Mouse (Mus musculus) limb, embryonic 10.5 days (tissue): ENCODE results near the gene Vmn1r111. TPM values are rescaled to one million over a fixed set of nuclear protein-coding genes. Genes with fewer than 3 reads are reported as not detected.
"Not testable (repeated sequence)": the region's sequence is repeated elsewhere in the genome, so short reads cannot be mapped to it uniquely, and the experiment has no call there.

Source experiments
- DNase-seq: peaks from one replicate; pipeline ENCODE4 v3.0.0-alpha.2; 2017; ENCODE audit warnings: low spot score
- H3K27ac ChIP-seq: fragments of 300-500 bp; sonication (generic); 2 replicates; pipeline ENCODE4 v1.5.1; 2016; ENCODE audit warnings: mild to moderate bottlenecking
- H3K27me3 ChIP-seq: fragments of 300-500 bp; sonication (generic); 2 replicates; pipeline ENCODE4 v1.6.1; 2016; ENCODE audit warnings: low read depth, mild to moderate bottlenecking; ENCODE audit not compliant: poor library complexity, severe bottlenecking
- H3K36me3 ChIP-seq: fragments of 300-500 bp; sonication (generic); 2 replicates; pipeline ENCODE4 v1.6.1; 2016; ENCODE audit warnings: mild to moderate bottlenecking, moderate library complexity
- H3K4me1 ChIP-seq: fragments of 300-500 bp; sonication (generic); 2 replicates; pipeline ENCODE4 v1.6.1; 2016
- H3K4me3 ChIP-seq: fragments of 300-500 bp; sonication (generic); 2 replicates; pipeline ENCODE4 v1.5.1; 2016; ENCODE audit warnings: mild to moderate bottlenecking, moderate library complexity
- H3K9me3 ChIP-seq: fragments of 300-500 bp; sonication (generic); replicated peaks from 2 replicates; pipeline ENCODE4 v1.6.1; 2016; ENCODE audit warnings: mild to moderate bottlenecking
- WGBS: fragments of 180-500 bp; shearing (Covaris S2); methylation state at CpG from one replicate; pipeline ENCODE4 v1.1.7; 2016; 5-methylcytosine and 5-hydroxymethylcytosine counted together
- polyA plus RNA-seq: library from polyadenylated mRNA; unstranded; fragments of >200 nt; fragmentation: Nextera tagmentation; extraction: Ambion mirVana; gene quantifications from 2 replicates; pipeline ENCODE4 v1.2.1, GENCODE M21; 2016

The Vmn1r111 gene
- not detected in 2 replicates for polyA plus RNA-seq

- H3K36me3 ChIP-seq, H3K27ac ChIP-seq, DNase-seq, H3K9me3 ChIP-seq, H3K27me3 ChIP-seq, H3K4me3 ChIP-seq, H3K4me1 ChIP-seq: not testable (repeated sequence)
- no CpG with 5 or more reads among the region's 2 CpGs for WGBS
Observed at GRCm38 (mm10) chr7:20703116-20703515, at the start of gene Vmn1r111. Gene Vmn1r111, minus strand, starts transcription at chr7:20703216.

DNA sequence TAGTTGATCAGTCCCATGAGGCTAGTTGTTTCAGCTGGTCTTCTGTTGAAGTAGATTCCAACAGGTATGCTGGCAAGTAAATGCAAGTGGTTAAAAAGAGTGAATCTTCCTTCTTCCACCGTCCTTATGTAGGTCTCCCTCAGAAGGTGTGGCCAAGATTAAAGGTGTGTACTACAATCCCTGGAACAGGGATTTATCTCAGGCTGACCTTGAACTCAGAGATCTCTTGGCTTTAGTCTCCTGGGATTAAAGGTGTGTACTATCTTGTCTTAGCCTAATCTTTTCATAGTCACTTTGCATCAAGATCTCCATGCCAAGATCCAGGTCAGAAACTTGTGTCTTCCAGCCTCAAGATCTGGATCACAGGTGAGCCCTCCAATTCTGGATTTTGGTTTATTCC, 27.5 kb upstream of the Vmn1r111 start, which contains the start of gene Gm10668:
Gene Gm10668, minus strand, starts transcription at position 101 of the 400 bp plus-strand sequence.
- DNase-seq, H3K36me3 ChIP-seq, H3K27me3 ChIP-seq, H3K4me3 ChIP-seq, H3K4me1 ChIP-seq, H3K27ac ChIP-seq, H3K9me3 ChIP-seq: not testable (repeated sequence)
- no CpG with 5 or more reads among the region's 1 CpGs for WGBS

- H3K27me3 ChIP-seq, H3K9me3 ChIP-seq, DNase-seq, H3K36me3 ChIP-seq, H3K4me3 ChIP-seq, H3K27ac ChIP-seq, H3K4me1 ChIP-seq: not testable (repeated sequence)
- WGBS, result no CpG with 5 or more reads among the region's 3 CpGs
Observed at GRCm38 (mm10) chr7:20668618-20669017, 34.4 kb downstream of the Vmn1r111 start, which contains the start of gene Vmn1r107. Gene Vmn1r107, plus strand, starts transcription at chr7:20668918.

Other genes with a start within 250 kb of the Vmn1r111 start
- gene Gm10670, start 228.3 kb downstream of the Vmn1r111 start, polyA plus RNA-seq, result not detected in 2 replicates
- not detected in 2 replicates for gene Vmn1r103, start 192.7 kb downstream of the Vmn1r111 start, polyA plus RNA-seq
- gene Vmn1r104, start 169.4 kb downstream of the Vmn1r111 start, polyA plus RNA-seq, result not detected in 2 replicates
- not detected in 2 replicates for gene Gm5726, start 157.5 kb downstream of the Vmn1r111 start, polyA plus RNA-seq
- not detected in 2 replicates for gene Gm4141, start 127.0 kb downstream of the Vmn1r111 start, polyA plus RNA-seq
- not detected in 2 replicates for gene Gm4513, start 104.2 kb downstream of the Vmn1r111 start, polyA plus RNA-seq
- not detected in 2 replicates for gene Vmn1r107, start 34.3 kb downstream of the Vmn1r111 start, polyA plus RNA-seq
- not detected in 2 replicates for gene Gm10668, start 27.4 kb upstream of the Vmn1r111 start, polyA plus RNA-seq
- gene Vmn1r112, start 68.0 kb upstream of the Vmn1r111 start, polyA plus RNA-seq, result not detected in 2 replicates
- gene Vmn1r113, start 84.1 kb upstream of the Vmn1r111 start, polyA plus RNA-seq, result not detected in 2 replicates
- not detected in 2 replicates for gene Vmn1r114, start 109.0 kb upstream of the Vmn1r111 start, polyA plus RNA-seq
- not detected in 2 replicates for gene Vmn1r115, start 141.8 kb upstream of the Vmn1r111 start, polyA plus RNA-seq
- gene Vmn1r116, start 169.0 kb upstream of the Vmn1r111 start, polyA plus RNA-seq, result not detected in 2 replicates
- gene Vmn1r117, start 180.9 kb upstream of the Vmn1r111 start, polyA plus RNA-seq, result not detected in 2 replicates
- not detected in 2 replicates for gene Vmn1r118, start 209.1 kb upstream of the Vmn1r111 start, polyA plus RNA-seq